Mouse (Mus musculus) ES-Bruce4 (cell line): ENCODE data around the gene Atp5c1.

ENCODE experiments used
- CTCF ChIP-seq: IDR thresholded peaks from one replicate; pipeline ENCODE4 v1.8.1; 2011; ENCODE audit warnings: low read depth, low read length
- EP300 ChIP-seq: IDR thresholded peaks from 2 replicates; pipeline ENCODE4 v1.6.1; 2011; ENCODE audit warnings: low read depth, low read length; ENCODE audit not compliant: insufficient read depth
- POLR2A ChIP-seq: IDR thresholded peaks from one replicate; pipeline ENCODE4 v1.8.1; 2011; ENCODE audit warnings: low read length; ENCODE audit not compliant: insufficient read depth

- TF ChIP-seq POLR2A, result no peak
- no peak for TF ChIP-seq CTCF
- TF ChIP-seq EP300, result no peak
Observed at GRCm38 (mm10) chr2:10081453-10082080, 1.3 kb upstream of the Atp5c1 start.
